Mouse (Mus musculus) hindbrain, postnatal 0 days (tissue): ENCODE measurements around the gene Slc51a. TPM values are rescaled to one million over a fixed set of nuclear protein-coding genes. Genes with fewer than 3 reads are reported as not detected.
"Not testable (repeated sequence)": the region's sequence is repeated elsewhere in the genome, so short reads cannot be mapped to it uniquely, and the experiment has no call there.

Experiments used
- ATAC-seq: fragments of 200-750 bp; cut with Nextera tagmentation; 2 replicates; pipeline ENCODE4 v1.8.0; 2017; ENCODE audit warnings: mild to moderate bottlenecking, moderate TSS enrichment, moderate library complexity
- DNase-seq: peaks from one replicate; pipeline ENCODE4 v3.0.0-alpha.2; 2015; ENCODE audit warnings: low spot score
- H3K27ac ChIP-seq: fragments of 300-500 bp; sonication (generic); 2 replicates; pipeline ENCODE4 v1.5.1; 2014; ENCODE audit warnings: mild to moderate bottlenecking
- H3K27me3 ChIP-seq: fragments of 300-500 bp; sonication (generic); 2 replicates; pipeline ENCODE4 v1.6.1; 2014; ENCODE audit warnings: low read length, mixed read lengths; ENCODE audit not compliant: insufficient read depth
- H3K36me3 ChIP-seq: fragments of 300-500 bp; sonication (generic); 2 replicates; pipeline ENCODE4 v1.6.1; 2014; ENCODE audit warnings: low read length, mixed read lengths; ENCODE audit not compliant: insufficient read depth
- H3K4me1 ChIP-seq: fragments of 300-500 bp; sonication (generic); 2 replicates; pipeline ENCODE4 v1.6.1; 2014; ENCODE audit warnings: antibody characterized with exemption, low read length, mixed read lengths; ENCODE audit not compliant: insufficient read depth
- H3K4me2 ChIP-seq: fragments of 300-500 bp; sonication (generic); 2 replicates; pipeline ENCODE4 v1.6.1; 2014; ENCODE audit warnings: low read depth, mild to moderate bottlenecking, low read length, moderate library complexity, mixed read lengths
- H3K4me3 ChIP-seq: fragments of 300-500 bp; sonication (generic); 2 replicates; pipeline ENCODE4 v1.5.1; 2014; ENCODE audit warnings: low read length
- H3K9ac ChIP-seq: fragments of 300-500 bp; sonication (generic); replicated peaks from 2 replicates; pipeline ENCODE4 v1.6.1; 2014; ENCODE audit warnings: mild to moderate bottlenecking, low read length, moderate library complexity, mixed read lengths
- H3K9me3 ChIP-seq: fragments of 300-500 bp; sonication (generic); 2 replicates; pipeline ENCODE4 v1.6.1; 2016; ENCODE audit warnings: low read length, mixed read lengths
- CTCF ChIP-seq: IDR thresholded peaks from 2 replicates; pipeline ENCODE4 v1.5.1; 2016; ENCODE audit warnings: antibody characterized with exemption, control low read depth, low read depth
- WGBS: fragments of 180-500 bp; shearing (Covaris S2); extraction: QIAGEN DNeasy Blood & Tissue Kit; methylation state at CpG from one replicate; pipeline ENCODE4 v1.1.7; 2014; 5-methylcytosine and 5-hydroxymethylcytosine counted together
- polyA plus RNA-seq: library from polyadenylated mRNA; unstranded; fragments of >200 nt; fragmentation: Nextera tagmentation; extraction: Ambion mirVana; gene quantifications from 2 replicates; pipeline ENCODE4 v1.2.1, GENCODE M21; 2015
- total RNA-seq: library from RNA; depleted of rRNA; stranded (reverse); fragments of >200 nt; gene quantifications from 2 replicates; pipeline ENCODE4 v1.2.3, GENCODE M21; 2014

Gene Slc51a
- total and polyA plus RNA-seq, 2 experiments from 2014 or later = not detected

GRCm38 (mm10) chr16:32506298-32506697 lies 18.6 kb upstream of the Slc51a start:
- no peak for ATAC-seq

GRCm38 (mm10) chr16:32503633-32504032 lies 16.0 kb upstream of the Slc51a start:
- Histone ChIP-seq H3K36me3 (no peaks in the 10 kb centered on the region), H3K9ac (no peak overlapping the region), H3K9me3 (no peaks in the 10 kb centered on the region), H3K4me1 (no peaks in the 10 kb centered on the region), H3K27ac (no peak overlapping the region), H3K4me3 (no peak overlapping the region), H3K27me3 (no peaks in the 10 kb centered on the region), H3K4me2 (no peak overlapping the region)
- WGBS = 72% methylated on average over 6 of the region's 6 CpGs
- DNase-seq (no peak), ATAC-seq (no peak)
- no peak for TF ChIP-seq CTCF

More at GRCm38 (mm10) chr16:32506298-32506697, 18.6 kb upstream of the Slc51a start:
- no peaks in the 10 kb centered on the region for H3K9me3 ChIP-seq
- no peaks in the 10 kb centered on the region for H3K27me3 ChIP-seq
- 84% methylated on average over 8 of the region's 8 CpGs for WGBS
- H3K27ac ChIP-seq = no peak overlapping the region
- H3K9ac ChIP-seq = no peak overlapping the region
- no peaks in the 10 kb centered on the region for H3K36me3 ChIP-seq
- H3K4me2 ChIP-seq = no peak overlapping the region
- no peak for TF ChIP-seq CTCF
- H3K4me3 ChIP-seq = no peak overlapping the region
- DNase-seq = no peak
- H3K4me1 ChIP-seq = peaks cover 7% of the 10 kb centered on the region; the same call in 1 of the 2 replicates

GRCm38 (mm10) chr16:32502621-32503335 lies 15.1 kb upstream of the Slc51a start:
- ATAC-seq = no peak
- Histone ChIP-seq H3K4me1 (no peaks in the 10 kb centered on the region), H3K27ac (no peak overlapping the region), H3K9me3 (no peaks in the 10 kb centered on the region), H3K27me3 (no peaks in the 10 kb centered on the region), H3K4me2 (no peak overlapping the region), H3K4me3 (no peak overlapping the region), H3K9ac (no peak overlapping the region), H3K36me3 (no peaks in the 10 kb centered on the region)
- DNase-seq = no peak
- 87% methylated on average over 12 of the region's 12 CpGs for WGBS
- TF ChIP-seq CTCF = no peak

GRCm38 (mm10) chr16:32501459-32501858 lies 13.8 kb upstream of the Slc51a start:
- ATAC-seq (no peak), DNase-seq (no peak)
- no peak overlapping the region for H3K27ac ChIP-seq
- no peaks in the 10 kb centered on the region for H3K9me3 ChIP-seq
- H3K4me3 ChIP-seq = no peak overlapping the region
- H3K9ac ChIP-seq = no peak overlapping the region
- no peaks in the 10 kb centered on the region for H3K36me3 ChIP-seq
- TF ChIP-seq CTCF = no peak
- no peak overlapping the region for H3K4me2 ChIP-seq
- H3K27me3 ChIP-seq = no peaks in the 10 kb centered on the region
- H3K4me1 ChIP-seq = no peaks in the 10 kb centered on the region
- WGBS = 67% methylated on average over 7 of the region's 7 CpGs

GRCm38 (mm10) chr16:32499430-32500037 lies 11.9 kb upstream of the Slc51a start:
- peak overlapping the region; percentile 35 for H3K9ac ChIP-seq
- peak; percentile 97 for TF ChIP-seq CTCF
- no peaks in the 10 kb centered on the region for H3K4me1 ChIP-seq
- no peaks in the 10 kb centered on the region for H3K27me3 ChIP-seq
- no peaks in the 10 kb centered on the region for H3K9me3 ChIP-seq
- 8% methylated on average over 21 of the region's 22 CpGs for WGBS
- ATAC-seq = peak; percentile 92
- H3K27ac ChIP-seq = peak overlapping the region; percentile 46; the same call in 1 of the 2 replicates
- H3K4me2 ChIP-seq = peak overlapping the region; percentile 56
- H3K36me3 ChIP-seq = no peaks in the 10 kb centered on the region
- peak; percentile 92 for DNase-seq
- H3K4me3 ChIP-seq = peak overlapping the region; percentile 28

GRCm38 (mm10) chr16:32498996-32499395 lies 11.3 kb upstream of the Slc51a start:
- H3K27ac ChIP-seq = no peak overlapping the region
- DNase-seq (no peak), ATAC-seq (no peak)
- 64% methylated on average over 13 of the region's 13 CpGs for WGBS
- H3K9me3 ChIP-seq = no peaks in the 10 kb centered on the region
- H3K36me3 ChIP-seq = no peaks in the 10 kb centered on the region
- no peak overlapping the region for H3K4me3 ChIP-seq
- no peaks in the 10 kb centered on the region for H3K27me3 ChIP-seq
- H3K9ac ChIP-seq = 0 out of 2 replicates have a peak overlapping the region, but pooled peaks have one; percentile 35
- no peak for TF ChIP-seq CTCF
- peak overlapping the region; percentile 56; the same call in 1 of the 2 replicates for H3K4me2 ChIP-seq
- no peaks in the 10 kb centered on the region for H3K4me1 ChIP-seq

GRCm38 (mm10) chr16:32495965-32496364 lies 8.3 kb upstream of the Slc51a start, which contains the start of gene Zdhhc19:
TSS of gene Zdhhc19 (plus strand) at chr16:32496265.
- no peak for ATAC-seq
- 56% methylated on average over 3 of the region's 3 CpGs for WGBS
- TF ChIP-seq CTCF = no peak

GRCm38 (mm10) chr16:32494371-32494770 lies 6.7 kb upstream of the Slc51a start:
- H3K9ac ChIP-seq, H3K4me1 ChIP-seq, H3K4me2 ChIP-seq, ATAC-seq, H3K27ac ChIP-seq, DNase-seq, H3K9me3 ChIP-seq, H3K4me3 ChIP-seq, H3K27me3 ChIP-seq, H3K36me3 ChIP-seq: not testable (repeated sequence)
- WGBS = 75% methylated on average over 6 of the region's 6 CpGs

More at GRCm38 (mm10) chr16:32495965-32496364, 8.3 kb upstream of the Slc51a start, which contains the start of gene Zdhhc19:
- Histone ChIP-seq H3K4me1 (no peaks in the 10 kb centered on the region), H3K36me3 (no peaks in the 10 kb centered on the region), H3K4me3 (no peak within 1 kb of the TSS), H3K9me3 (no peaks in the 10 kb centered on the region), H3K27me3 (no peaks in the 10 kb centered on the region), H3K9ac (no peak within 1 kb of the TSS), H3K27ac (no peak within 1 kb of the TSS), H3K4me2 (no peak within 1 kb of the TSS)
- no peak for DNase-seq
